Mouse (Mus musculus) large intestine, adult 2 months (tissue): ENCODE data around the gene Ppp1r1b. TPM values are rescaled to one million over a fixed set of nuclear protein-coding genes. Genes with fewer than 3 reads are reported as not detected.

Experiments used
- DNase-seq: peaks from one replicate; pipeline ENCODE4 v3.0.0-alpha.2; 2012; ENCODE audit warnings: low read depth, low spot score
- WGBS: fragments of 180-500 bp; shearing (Covaris S2); methylation state at CpG from one replicate; pipeline ENCODE4 v1.1.7; 2018; 5-methylcytosine and 5-hydroxymethylcytosine counted together
- polyA plus RNA-seq: library from polyadenylated mRNA; depleted of rRNA; stranded (reverse); fragments of >200 nt; gene quantifications from 2 replicates; pipeline ENCODE4 v1.2.3, GENCODE M21; 2012

Ppp1r1b gene
- polyA plus RNA-seq, 1 experiment, result 459 TPM

- WGBS, result 1% methylated on average over 97 of the region's 97 CpGs
- no peak for DNase-seq
Measured at GRCm38 (mm10) chr11:98327136-98328030, 20.8 kb upstream of the Ppp1r1b start.

- WGBS, result under 1% methylated on average over 35 of the region's 35 CpGs
- no peak for DNase-seq
Measured at GRCm38 (mm10) chr11:98328031-98328370, 20.2 kb upstream of the Ppp1r1b start.

- 2% methylated on average over 55 of the region's 56 CpGs for WGBS
- no peak for DNase-seq
Measured at GRCm38 (mm10) chr11:98328371-98329069, 19.7 kb upstream of the Ppp1r1b start.

GRCm38 (mm10) chr11:98329081-98329959, 18.9 kb upstream of the Ppp1r1b start, which contains the start of gene Neurod2:
TSS of gene Neurod2 (minus strand) at chr11:98329648.
- no peak for DNase-seq
- 5% methylated on average over 38 of the region's 38 CpGs for WGBS

GRCm38 (mm10) chr11:98329960-98330744, 18.1 kb upstream of the Ppp1r1b start:
- WGBS, result 37% methylated on average over 9 of the region's 9 CpGs
- no peak for DNase-seq

- DNase-seq, result no peak
- WGBS, result 60% methylated on average over 2 of the region's 2 CpGs
Measured at GRCm38 (mm10) chr11:98330745-98331204, 17.4 kb upstream of the Ppp1r1b start.

- no peak for DNase-seq
- WGBS, result 36% methylated on average over 1 of the region's 1 CpGs
Measured at GRCm38 (mm10) chr11:98331401-98331800, 16.8 kb upstream of the Ppp1r1b start.

- WGBS, result 83% methylated on average over 3 of the region's 3 CpGs
- no peak for DNase-seq
Measured at GRCm38 (mm10) chr11:98332186-98332585, 16.0 kb upstream of the Ppp1r1b start.

- 72% methylated on average over 4 of the region's 4 CpGs for WGBS
- no peak for DNase-seq
Measured at GRCm38 (mm10) chr11:98332841-98333240, 15.4 kb upstream of the Ppp1r1b start.

- DNase-seq, result no peak
- WGBS, result 81% methylated on average over 10 of the region's 10 CpGs
Measured at GRCm38 (mm10) chr11:98333263-98333696, 14.9 kb upstream of the Ppp1r1b start.

- WGBS, result 3% methylated on average over 41 of the region's 41 CpGs
- DNase-seq, result no peak
Measured at GRCm38 (mm10) chr11:98333981-98334741, 14.0 kb upstream of the Ppp1r1b start.

- DNase-seq, result no peak
- WGBS, result 9% methylated on average over 9 of the region's 9 CpGs
Measured at GRCm38 (mm10) chr11:98335250-98335649, 13.0 kb upstream of the Ppp1r1b start.

- 21% methylated on average over 13 of the region's 13 CpGs for WGBS
- no peak for DNase-seq
Measured at GRCm38 (mm10) chr11:98336245-98337107, 11.7 kb upstream of the Ppp1r1b start.

- DNase-seq, result no peak
- WGBS, result 2% methylated on average over 57 of the region's 57 CpGs
Measured at GRCm38 (mm10) chr11:98338507-98338961, 9.7 kb upstream of the Ppp1r1b start.

GRCm38 (mm10) chr11:98339071-98339501, 9.1 kb upstream of the Ppp1r1b start:
- under 1% methylated on average over 19 of the region's 19 CpGs for WGBS

GRCm38 (mm10) chr11:98339679-98340287, 8.4 kb upstream of the Ppp1r1b start:
- 25% methylated on average over 11 of the region's 11 CpGs for WGBS

More at GRCm38 (mm10) chr11:98339071-98339501, 9.1 kb upstream of the Ppp1r1b start:
- no peak for DNase-seq

GRCm38 (mm10) chr11:98340597-98340996, 7.6 kb upstream of the Ppp1r1b start:
- 49% methylated on average over 4 of the region's 4 CpGs for WGBS
- no peak for DNase-seq

More at GRCm38 (mm10) chr11:98339679-98340287, 8.4 kb upstream of the Ppp1r1b start:
- no peak for DNase-seq
